Mouse (Mus musculus): ENCODE data around the gene Hnrnpdl. TPM values are rescaled to one million over a fixed set of nuclear protein-coding genes. Genes with fewer than 3 reads are reported as not detected.

The Hnrnpdl gene
- polyA plus RNA-seq (2012; rRNA removed): 60.0 and 67.0 TPM in 2 replicates

DNA sequence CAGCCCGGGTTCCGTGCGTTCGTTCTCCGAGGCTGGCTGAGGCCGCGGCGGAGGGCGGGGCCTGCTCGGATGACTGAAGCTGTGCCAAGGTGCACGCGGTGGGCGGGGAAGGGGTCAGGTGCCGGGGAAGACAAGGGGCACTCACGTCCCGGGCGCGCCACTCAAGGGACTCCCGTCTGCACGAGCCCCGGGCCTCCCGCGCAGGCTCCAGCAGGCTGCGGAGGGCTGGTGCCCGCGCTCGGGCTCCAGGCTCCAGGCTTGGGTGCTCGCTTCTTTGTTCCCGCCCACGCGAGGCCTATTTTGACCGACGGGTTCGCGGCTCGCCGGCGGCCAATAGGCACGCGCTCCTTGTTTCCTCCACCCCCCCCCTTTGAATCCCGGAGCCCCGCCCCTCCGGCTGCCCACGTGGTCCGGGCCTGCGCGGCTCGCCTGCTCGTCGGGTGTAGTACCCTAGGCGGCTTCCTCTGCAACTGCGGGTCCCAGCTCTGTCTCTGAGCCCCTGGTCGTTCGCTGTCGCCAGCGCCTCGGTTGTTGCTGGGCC, at the start of gene Hnrnpdl, which contains the start of gene Enoph1:
Hnrnpdl (minus strand) TSS at position 63 of the 541 bp plus-strand sequence.
Enoph1 (plus strand) TSS at position 384 of the 541 bp plus-strand sequence.
- no peak for DNase-seq (ENCODE audit: low read depth)

DNA sequence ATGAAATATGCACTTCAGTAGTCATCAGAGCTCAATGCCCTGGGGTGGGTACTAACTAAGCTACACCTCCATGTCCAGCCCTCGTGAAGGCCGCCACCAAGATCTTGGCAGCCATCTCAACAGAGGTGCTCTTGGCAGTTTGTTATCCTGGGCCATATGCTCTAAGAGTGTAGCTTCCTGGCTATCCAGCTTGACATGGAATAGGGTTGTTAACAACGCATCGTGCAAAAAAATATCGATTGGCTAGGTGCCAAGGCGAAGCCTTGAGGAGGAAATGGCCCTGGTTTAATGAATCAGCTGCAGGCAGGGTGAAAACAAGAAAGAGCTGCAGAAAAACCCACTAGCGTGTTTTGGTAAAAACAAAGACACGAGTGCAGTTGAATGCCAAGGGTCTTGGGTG, 45.6 kb upstream of the Hnrnpdl start:
- no peak for DNase-seq (ENCODE audit: low read depth)

DNA sequence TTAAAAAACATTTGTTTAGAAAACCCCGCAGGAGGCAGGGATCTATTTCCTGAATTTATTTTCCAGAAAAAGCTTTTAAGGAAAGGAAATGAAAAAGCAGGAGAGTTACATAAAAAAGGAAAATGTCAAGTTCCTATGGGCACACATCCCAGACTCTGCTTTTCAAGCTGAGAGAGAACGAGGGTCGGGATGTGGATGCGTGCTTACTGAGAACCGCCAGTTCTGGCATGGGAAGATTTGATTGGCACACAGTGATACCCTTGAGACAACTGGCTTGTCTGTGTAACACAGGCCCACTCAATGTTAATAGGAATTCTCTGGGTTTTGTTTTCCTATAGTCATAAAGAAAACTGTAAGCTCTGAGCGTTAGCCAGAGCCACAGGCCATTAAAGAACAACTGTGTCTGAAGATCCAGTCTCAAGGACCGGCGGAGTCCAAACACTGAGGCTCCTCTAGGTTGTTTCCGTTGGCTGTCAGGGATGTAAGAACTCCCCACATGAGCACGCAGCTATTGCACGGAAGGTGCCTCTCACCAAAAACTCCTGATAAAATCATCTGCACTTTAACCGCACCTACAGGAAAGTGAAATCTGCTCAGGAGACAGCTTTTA, 44.6 kb upstream of the Hnrnpdl start:
- no peak for DNase-seq (ENCODE audit: low read depth)

DNA sequence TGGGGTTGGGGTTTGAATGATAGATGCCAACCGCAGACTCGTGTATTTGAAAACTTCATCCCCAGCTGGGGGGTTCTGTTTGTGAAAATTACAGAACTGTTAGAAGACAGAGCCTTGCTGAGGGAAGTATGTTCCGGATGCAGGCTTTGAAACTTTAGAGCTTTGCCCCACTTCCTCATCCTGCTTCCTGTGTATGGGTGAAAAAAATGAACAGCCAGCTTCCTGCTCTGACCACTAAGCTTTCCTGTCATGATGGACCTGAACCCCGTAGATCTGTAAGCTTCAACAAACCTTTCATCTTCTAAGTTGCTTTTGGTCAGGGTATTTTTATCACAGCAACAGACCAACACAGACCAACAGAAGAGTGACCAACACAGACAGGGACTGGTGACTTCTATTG, 42.5 kb upstream of the Hnrnpdl start:
- DNase-seq (ENCODE audit: low read depth): no peak

DNA sequence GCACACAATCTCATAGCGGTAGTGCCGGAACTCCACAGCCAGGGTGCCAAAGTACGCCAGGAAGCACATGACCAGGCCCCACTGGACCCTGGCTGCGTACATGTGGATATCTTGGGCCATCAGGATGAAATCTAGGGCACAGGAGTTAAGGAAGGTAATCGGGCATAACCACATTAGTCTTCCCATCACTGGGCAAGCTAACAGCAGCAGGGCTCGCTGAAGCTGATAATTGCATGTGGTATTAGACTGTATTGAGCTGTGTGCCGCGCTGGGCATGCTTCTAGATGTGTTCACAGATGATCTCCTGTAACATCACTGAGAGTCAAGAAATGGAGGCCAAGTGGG, 40.4 kb upstream of the Hnrnpdl start:
- no peak for DNase-seq (ENCODE audit: low read depth)

DNA sequence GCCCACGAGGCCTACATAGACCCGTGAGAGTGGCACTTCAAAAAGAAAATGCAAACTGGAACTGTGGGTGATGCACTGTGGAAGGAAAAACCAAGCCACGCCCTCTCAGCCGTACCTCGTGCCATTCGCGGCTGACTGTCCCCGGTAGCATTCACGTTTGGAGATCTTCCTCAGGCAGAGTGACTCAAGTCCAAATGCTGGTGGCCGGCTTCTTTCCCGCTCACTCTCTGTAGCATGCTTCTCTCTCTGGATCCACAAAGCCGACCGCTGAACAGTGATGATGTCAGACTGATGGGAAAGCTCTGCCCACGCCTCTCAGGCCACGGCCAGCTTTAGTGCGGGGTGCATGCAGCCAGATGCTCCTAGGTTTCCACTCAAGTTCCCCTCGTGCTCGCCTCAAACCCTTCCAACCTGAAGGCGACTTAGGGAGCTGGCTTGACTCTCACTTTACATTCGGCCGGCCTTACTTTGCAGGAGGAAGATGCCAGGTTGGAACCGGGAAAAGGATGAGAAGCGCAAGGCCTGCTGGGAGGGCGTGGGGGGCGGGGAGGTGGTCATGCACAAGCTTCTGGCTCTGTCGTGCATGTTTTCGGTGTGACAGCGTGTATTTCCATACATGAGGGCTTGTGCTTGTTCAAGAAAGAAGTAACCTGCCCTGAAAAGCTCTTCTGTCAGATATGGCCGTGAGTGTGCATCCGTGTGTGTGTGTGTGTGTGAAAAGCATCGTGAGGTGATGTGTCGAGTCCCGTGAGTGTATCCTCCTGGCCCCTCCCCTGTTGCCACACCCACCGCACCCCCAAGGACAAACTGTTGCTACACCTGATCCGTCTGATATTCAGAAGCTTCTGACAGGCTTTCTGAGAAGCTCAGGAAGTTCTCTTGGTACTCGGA, 39.8 kb upstream of the Hnrnpdl start:
- no peak for DNase-seq (ENCODE audit: low read depth)

DNA sequence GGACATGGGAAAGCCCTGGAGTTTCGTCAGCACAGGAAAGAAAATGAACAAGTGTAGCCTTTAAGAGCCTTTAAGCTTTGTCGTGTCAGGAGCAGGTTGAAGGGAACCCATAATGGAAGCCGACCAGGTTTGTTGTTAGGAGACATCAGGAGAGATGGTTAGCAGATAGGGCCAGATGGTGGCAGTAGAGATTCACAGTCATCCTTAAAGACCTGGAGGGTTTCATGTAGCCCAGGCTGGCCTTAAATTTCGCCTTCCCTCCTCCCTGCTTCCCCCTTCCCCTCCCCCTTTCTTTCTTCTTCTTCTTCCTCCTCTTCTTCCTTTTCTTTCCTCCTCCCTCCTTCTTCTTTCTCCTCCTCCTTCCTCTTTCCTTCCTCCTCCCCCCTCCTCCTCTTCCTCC, 35.1 kb upstream of the Hnrnpdl start:
- no peak for DNase-seq (ENCODE audit: low read depth)

DNA sequence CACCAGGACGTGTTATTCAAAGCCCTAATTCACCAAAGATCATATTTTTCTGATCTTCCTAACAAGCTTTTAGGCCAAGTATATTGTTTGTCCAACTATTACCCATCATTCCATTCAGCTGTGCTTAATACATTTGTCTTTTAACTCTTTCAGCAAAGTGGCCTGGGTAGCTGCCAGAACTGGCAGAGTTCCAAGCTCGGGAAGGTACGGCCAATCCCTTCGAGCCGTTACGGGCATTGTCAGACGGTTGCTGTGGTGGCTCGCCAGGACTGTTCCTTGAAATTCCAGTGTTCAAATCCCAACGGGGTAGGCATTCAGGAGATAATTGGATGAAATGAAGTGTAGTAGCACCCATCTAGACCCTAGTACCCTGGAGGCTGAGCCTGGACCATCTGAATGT, 33.1 kb upstream of the Hnrnpdl start:
- no peak for DNase-seq (ENCODE audit: low read depth)

DNA sequence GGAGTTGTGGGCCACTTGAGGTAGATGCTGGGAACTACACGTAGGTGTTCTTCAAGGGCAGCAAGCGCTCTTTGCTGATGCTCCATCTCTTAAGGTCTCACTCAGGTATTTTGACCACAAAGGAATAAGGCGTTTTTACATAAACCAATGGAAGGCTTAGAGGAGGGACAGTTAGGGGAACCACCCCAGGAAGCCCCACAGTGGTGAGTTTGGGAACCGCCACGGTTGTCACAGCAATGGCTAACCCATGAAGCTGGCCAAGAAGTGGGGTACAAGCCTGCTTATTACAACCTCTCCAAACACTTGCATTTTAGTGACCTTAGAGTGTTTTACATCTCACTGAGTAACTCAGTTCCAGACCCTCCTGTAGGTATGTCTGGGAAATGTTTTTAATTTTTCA, 32.1 kb upstream of the Hnrnpdl start:
- no peak for DNase-seq (ENCODE audit: low read depth)

DNA sequence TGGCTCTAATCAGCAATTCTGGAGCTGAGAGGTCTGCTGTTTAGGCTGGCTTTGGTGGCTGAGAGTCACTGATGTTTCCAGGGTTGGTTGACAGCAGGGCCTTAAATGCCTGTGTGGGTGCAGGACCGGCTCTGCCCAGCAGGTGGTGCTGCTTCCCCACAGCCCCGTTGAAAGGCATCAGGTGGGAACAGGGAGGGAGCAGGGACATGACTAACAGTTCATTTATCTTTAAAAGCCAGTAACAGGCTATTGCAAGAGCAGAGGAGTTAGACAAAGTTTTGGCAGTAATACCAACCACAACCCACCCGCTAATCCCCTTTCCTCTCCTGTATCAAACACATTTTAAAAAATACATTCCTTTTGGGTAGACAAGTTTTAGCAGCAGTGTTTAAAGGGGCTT, 30.8 kb upstream of the Hnrnpdl start:
- no peak for DNase-seq (ENCODE audit: low read depth)

DNA sequence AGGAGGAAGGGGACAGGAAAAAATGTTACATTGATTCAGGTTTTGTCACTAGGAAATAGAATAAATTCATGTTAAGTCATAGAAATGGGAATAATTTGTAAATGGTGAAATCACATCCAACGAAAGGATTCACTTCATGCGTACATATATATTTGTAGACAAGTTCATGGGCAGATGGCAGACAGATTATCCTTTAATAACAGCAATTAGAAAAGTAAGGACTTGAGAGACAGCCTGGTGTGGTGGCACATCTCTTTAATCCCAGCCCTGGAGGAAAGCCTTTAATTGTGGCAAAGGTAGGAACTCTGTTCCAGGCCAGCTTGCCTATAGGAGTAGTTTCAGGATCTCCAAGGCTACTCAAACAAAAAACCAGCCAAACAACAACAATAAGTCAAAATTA, 30.1 kb upstream of the Hnrnpdl start:
- no peak for DNase-seq (ENCODE audit: low read depth)

DNA sequence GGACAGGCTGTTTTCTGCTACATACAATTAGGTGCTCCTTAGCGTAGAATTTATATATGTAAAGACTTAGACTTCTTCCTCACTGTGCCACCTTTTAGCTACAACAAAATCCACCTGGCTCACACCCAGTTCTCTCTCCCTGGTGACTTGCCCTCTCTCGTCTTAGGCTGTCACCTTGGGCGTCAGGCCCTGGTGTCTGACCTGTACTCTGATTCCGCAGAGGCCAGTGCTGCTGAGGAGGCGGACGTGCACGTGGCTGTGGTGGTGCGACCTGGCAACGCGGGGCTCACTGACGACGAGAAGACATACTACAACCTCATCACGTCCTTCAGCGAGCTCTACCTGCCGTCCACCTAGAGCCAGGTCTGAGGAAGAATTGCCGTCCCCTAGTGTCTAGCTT, 28.1 kb upstream of the Hnrnpdl start:
- no peak for DNase-seq (ENCODE audit: low read depth)

DNA sequence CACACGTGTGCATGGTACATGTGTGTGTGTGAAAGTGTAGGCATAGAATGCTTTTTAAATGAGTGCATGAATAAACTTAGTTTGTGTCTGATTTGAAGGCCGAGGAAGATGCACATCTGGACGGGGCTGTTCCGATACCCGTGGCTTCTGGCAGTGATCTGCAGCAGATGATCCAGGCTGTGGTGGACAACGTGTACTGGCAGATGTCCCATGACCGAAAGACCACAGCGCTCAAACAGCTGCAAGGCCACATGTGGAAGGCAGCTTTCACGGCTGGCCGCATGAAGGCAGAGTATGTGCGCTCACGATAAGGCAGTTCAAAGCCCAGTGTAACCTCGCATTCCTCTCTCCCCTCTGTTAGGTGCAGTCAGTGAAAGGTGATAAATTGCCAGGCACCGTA, 21.4 kb upstream of the Hnrnpdl start:
- DNase-seq (ENCODE audit: low read depth): no peak

DNA sequence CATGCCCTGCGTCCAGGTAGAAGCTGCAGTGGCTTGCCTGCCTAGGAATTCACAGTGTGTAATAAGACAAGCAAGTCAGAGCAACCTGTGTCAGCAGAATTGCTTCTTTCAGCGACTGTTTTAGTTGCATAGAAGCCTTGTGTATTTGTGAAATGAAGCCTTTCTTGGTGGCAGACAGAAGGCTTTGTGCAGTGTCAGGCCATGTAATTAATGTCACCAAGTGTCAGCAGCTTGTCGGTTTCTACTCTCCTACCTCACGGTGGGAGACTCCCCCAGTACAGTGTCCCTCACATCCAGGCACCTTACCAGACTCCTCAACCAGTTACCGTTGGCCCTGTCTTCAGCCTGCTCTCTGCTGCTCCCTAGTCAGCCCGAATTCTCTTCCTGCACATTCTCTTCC, 19.9 kb upstream of the Hnrnpdl start:
- DNase-seq (ENCODE audit: low read depth): no peak

DNA sequence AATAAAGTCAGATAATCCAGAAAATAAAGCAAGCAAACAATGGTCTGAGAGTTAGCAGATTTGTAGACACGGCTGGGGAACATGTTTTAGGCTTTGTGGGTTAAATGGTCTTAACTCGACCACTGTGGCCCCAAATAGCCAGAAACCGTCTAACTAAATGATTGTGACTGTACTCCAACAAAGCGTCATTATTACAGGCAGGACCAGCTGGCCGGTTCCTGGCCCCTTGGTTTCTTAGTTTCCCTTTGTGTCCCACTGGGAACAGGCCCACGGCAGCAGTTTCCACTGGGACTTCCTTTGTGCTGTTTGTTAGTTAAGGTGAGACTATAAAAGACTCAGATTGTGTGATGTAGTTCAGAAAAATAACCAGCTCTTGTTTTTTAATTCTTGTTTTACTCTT, 19.3 kb upstream of the Hnrnpdl start:
- no peak for DNase-seq (ENCODE audit: low read depth)

DNA sequence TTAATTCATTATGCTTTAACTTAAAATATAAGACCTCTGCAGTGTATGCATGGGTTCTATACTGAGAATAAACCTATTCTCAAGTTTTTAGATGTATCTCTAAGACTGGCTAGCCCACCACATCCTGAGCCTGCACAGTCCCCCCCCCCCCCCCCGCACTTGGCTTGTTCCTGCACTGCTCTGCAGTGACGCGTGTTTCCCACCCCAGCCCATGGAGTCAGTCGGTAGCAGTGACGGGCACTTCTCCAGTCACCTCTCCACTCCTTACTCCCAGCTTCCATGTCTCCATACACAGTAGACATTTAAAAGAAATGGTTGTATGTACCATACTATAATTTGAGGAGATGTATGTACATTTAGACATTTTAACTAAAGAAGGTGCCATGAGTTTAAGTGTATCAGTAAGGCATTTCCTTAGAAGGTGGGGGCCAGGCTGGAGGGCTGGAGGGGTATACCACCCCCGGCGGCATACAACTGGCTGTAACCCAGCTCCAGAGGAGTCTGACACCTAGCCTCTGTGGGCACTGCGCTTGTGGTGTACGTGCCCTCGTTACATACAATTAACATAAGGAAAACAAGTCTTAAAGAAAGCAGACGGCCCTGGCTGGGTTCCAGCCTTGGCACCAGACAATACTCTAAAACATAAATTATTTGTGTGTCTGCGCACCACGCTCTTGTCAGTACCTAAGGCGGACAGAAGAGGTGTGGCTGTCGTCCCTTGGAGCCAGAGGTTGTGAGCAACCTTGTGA, 18.2 kb upstream of the Hnrnpdl start:
- no peak for DNase-seq (ENCODE audit: low read depth)

DNA sequence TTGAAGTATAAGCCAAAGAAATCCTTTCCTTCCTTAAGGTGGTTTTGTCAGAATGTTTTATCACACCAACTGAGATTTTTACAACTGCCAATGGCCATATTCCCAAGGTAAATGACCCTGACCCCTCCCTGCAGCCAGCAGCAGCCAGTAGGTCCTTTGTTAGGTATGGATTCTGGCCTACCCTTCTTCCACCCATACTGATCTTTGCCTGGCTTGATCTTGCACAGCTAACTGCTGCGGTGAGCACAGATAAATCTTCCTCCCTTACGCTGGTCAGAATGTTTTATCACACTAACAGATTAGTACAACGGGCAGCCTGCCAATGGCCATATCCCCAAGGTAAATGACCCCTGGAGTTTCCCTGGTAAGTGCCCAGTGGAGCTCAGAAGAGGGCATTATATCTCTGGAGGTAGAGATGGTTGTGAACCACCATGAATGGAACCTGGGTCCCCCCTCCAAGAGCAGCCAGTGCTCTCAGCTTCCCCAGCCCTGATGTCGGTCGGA, 16.5 kb upstream of the Hnrnpdl start:
- DNase-seq (ENCODE audit: low read depth): no peak

DNA sequence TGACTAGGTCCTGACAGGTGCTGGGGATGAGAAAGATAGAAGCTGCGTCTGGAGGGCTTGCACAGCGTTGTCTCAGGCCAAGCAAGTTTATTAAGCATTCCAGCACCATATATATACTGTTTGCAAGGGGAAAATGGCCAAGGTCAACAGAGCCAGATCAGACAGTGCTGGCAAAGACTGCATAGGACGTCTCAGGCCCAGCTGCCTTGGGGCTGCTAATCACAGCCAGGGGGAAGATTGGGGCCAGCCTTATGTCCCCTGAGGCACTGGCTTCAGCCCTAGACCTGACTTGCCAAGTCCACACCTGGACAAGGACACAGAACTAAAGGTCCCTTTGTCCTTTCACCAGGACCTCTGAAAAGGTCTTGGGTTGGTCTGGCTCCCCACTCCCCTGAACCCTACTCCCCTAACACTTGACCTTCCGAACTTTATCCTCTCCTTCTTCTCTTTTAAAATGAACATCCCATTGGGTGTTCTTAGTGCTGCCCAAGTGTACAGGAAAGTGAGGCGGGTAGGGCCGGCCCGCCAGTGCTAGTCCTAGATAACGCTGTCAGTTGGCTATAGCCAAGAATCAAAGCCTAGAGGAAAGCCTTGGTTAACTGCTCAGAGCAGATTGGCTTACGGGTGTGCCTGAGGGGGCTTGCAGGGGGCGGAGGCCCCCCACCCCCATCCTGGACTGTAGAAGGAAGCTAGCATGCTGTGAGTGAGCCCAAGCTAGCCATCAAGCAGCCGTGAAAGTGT, 15.5 kb upstream of the Hnrnpdl start:
- no peak for DNase-seq (ENCODE audit: low read depth)

DNA sequence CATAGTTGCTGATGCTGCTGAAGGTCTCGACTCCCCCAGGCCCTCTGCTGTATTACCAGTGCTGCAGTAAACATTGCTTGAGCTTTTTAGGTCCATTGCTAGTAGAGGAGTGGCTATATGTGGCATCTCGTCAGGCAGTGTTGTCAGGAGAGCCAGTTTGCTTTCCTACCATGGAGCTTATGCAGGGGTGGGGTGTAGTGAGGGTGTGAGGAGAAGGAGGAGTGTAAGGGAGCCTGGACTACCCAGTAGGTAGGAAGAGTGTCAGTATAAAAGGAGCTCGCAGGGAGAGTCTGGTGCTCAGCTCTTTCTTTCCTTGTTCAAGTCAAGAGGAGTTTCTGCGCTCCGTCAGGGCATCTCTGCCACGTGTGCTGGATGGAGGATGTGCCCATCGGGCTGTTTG, 13.3 kb upstream of the Hnrnpdl start:
- DNase-seq (ENCODE audit: low read depth): no peak

DNA sequence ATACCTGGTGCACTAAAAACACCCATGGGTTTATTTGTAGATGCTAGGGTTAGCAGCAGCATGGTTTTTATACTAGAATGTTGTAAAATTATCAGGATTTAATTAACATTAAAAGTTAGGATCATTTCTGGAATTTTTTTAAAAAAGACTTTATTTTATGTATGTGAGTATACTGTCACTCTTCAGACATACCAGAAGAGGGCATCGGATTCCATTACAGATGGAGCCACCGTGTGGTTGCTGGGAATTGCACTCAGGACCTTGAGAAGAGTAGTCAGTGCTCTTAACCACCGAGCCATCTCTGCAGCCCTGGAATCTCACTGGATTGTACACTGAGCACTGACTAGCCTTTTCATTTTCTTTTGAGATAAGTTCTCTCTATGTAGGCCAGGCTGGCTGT, 10.4 kb upstream of the Hnrnpdl start:
- no peak for DNase-seq (ENCODE audit: low read depth)

DNA sequence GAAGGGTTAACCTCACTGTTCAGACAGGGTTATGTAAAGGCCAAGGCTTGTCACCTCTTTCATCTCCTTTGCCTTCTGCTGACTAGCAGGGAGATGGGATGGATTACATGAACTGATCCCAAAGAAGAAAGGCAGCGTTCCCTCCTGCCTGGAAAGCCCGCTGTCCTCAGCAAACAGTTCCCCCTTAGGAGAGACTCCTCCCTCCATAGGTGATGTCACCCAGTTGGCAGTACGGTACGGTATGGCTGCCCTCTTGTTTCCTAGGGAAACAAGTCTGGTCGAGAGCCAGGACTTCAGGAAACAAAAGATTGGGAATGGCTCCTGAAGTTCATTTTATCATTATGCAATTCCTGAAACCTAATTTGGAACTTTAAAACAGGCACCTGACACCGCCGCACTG, 8.4 kb upstream of the Hnrnpdl start:
- DNase-seq (ENCODE audit: low read depth): no peak
